Mouse (Mus musculus) embryonic facial prominence, embryonic 11.5 days (tissue): ENCODE results near the gene Brca2. TPM values are rescaled to one million over a fixed set of nuclear protein-coding genes. Genes with fewer than 3 reads are reported as not detected.

Source experiments
- ATAC-seq: fragments of 200-750 bp; cut with Nextera tagmentation; replicated peaks from 2 replicates; pipeline ENCODE4 v1.8.0; 2017; ENCODE audit warnings: low read depth; ENCODE audit not compliant: insufficient number of reproducible peaks, low FRiP score, low TSS enrichment
- DNase-seq: peaks from one replicate; pipeline ENCODE4 v3.0.0-alpha.2; 2015; ENCODE audit warnings: low spot score
- H3K27ac ChIP-seq: fragments of 300-500 bp; sonication (generic); replicated peaks from 2 replicates; pipeline ENCODE4 v1.5.1; 2014; ENCODE audit warnings: mild to moderate bottlenecking, low read depth, low read length, control low read depth
- H3K27me3 ChIP-seq: fragments of 300-500 bp; sonication (generic); 2 replicates; pipeline ENCODE4 v1.6.1; 2014; ENCODE audit warnings: mild to moderate bottlenecking, low read length, moderate library complexity, mixed read lengths; ENCODE audit not compliant: control insufficient read depth, insufficient read depth
- H3K36me3 ChIP-seq: fragments of 300-500 bp; sonication (generic); replicated peaks from 2 replicates; pipeline ENCODE4 v1.6.1; 2014; ENCODE audit warnings: low read depth, mild to moderate bottlenecking, low read length, moderate library complexity, mixed read lengths; ENCODE audit not compliant: control insufficient read depth, insufficient read depth
- H3K4me1 ChIP-seq: fragments of 300-500 bp; sonication (generic); 2 replicates; pipeline ENCODE4 v1.6.1; 2014; ENCODE audit warnings: low read length, mixed read lengths; ENCODE audit not compliant: control insufficient read depth, insufficient read depth
- H3K4me2 ChIP-seq: fragments of 300-500 bp; sonication (generic); 2 replicates; pipeline ENCODE4 v1.6.1; 2014; ENCODE audit warnings: low read depth, mild to moderate bottlenecking, control low read depth, low read length, moderate library complexity
- H3K4me3 ChIP-seq: fragments of 300-500 bp; sonication (generic); 2 replicates; pipeline ENCODE4 v1.5.1; 2014; ENCODE audit warnings: low read depth, low read length, control low read depth
- H3K9ac ChIP-seq: fragments of 300-500 bp; sonication (generic); replicated peaks from 2 replicates; pipeline ENCODE4 v1.6.1; 2014; ENCODE audit warnings: mild to moderate bottlenecking, control low read depth, low read length
- H3K9me3 ChIP-seq: fragments of 300-500 bp; sonication (generic); replicated peaks from 2 replicates; pipeline ENCODE4 v1.6.1; 2016; ENCODE audit warnings: mild to moderate bottlenecking, low read length, inconsistent platforms, mixed read lengths; ENCODE audit not compliant: control insufficient read depth
- WGBS: fragments of 180-500 bp; shearing (Covaris S2); extraction: QIAGEN DNeasy Blood & Tissue Kit; methylation state at CpG from one replicate; pipeline ENCODE4 v1.1.7; 2014; 5-methylcytosine and 5-hydroxymethylcytosine counted together
- polyA plus RNA-seq: library from polyadenylated mRNA; unstranded; fragments of >200 nt; fragmentation: Nextera tagmentation; extraction: Ambion mirVana; gene quantifications from 2 replicates; pipeline ENCODE4 v1.2.1, GENCODE M21; 2014

Gene Brca2
- polyA plus RNA-seq, 1 experiment from 2014 or later, result 29.6 TPM

- H3K27ac ChIP-seq, result no peak overlapping the region
- no peaks in the 10 kb centered on the region for H3K9me3 ChIP-seq
- no peak overlapping the region for H3K9ac ChIP-seq
- DNase-seq, result no peak
- no peak overlapping the region for H3K4me2 ChIP-seq
- no peaks in the 10 kb centered on the region for H3K4me1 ChIP-seq
- no peaks in the 10 kb centered on the region for H3K27me3 ChIP-seq
- H3K36me3 ChIP-seq, result no peaks in the 10 kb centered on the region
- H3K4me3 ChIP-seq, result no peak overlapping the region
- ATAC-seq, result no peak
- WGBS, result 84% methylated on average over 6 of the region's 6 CpGs
Measured at GRCm38 (mm10) chr5:150510451-150511225, 11.8 kb upstream of the Brca2 start.

- no peak overlapping the region for H3K9ac ChIP-seq
- H3K27ac ChIP-seq, result no peak overlapping the region
- no peak overlapping the region for H3K4me2 ChIP-seq
- no peak for DNase-seq
- no peaks in the 10 kb centered on the region for H3K27me3 ChIP-seq
- ATAC-seq, result no peak
- no peaks in the 10 kb centered on the region for H3K4me1 ChIP-seq
- H3K4me3 ChIP-seq, result no peak overlapping the region
- WGBS, result 82% methylated on average over 4 of the region's 4 CpGs
- no peaks in the 10 kb centered on the region for H3K36me3 ChIP-seq
- H3K9me3 ChIP-seq, result no peaks in the 10 kb centered on the region
Measured at GRCm38 (mm10) chr5:150513264-150513663, 9.2 kb upstream of the Brca2 start.

GRCm38 (mm10) chr5:150514027-150514426 lies 8.4 kb upstream of the Brca2 start:
- Histone ChIP-seq H3K4me1 (no peaks in the 10 kb centered on the region), H3K27me3 (no peaks in the 10 kb centered on the region), H3K4me3 (no peak overlapping the region), H3K27ac (no peak overlapping the region), H3K36me3 (no peaks in the 10 kb centered on the region), H3K9me3 (no peaks in the 10 kb centered on the region), H3K9ac (no peak overlapping the region), H3K4me2 (no peak overlapping the region)
- ATAC-seq (no peak), DNase-seq (no peak)
- 80% methylated on average over 1 of the region's 1 CpGs for WGBS

- Histone ChIP-seq H3K36me3 (no peaks in the 10 kb centered on the region), H3K27ac (no peak within 1 kb of the TSS), H3K27me3 (no peaks in the 10 kb centered on the region), H3K4me1 (no peaks in the 10 kb centered on the region), H3K4me2 (no peak within 1 kb of the TSS), H3K9ac (no peak within 1 kb of the TSS), H3K9me3 (no peaks in the 10 kb centered on the region), H3K4me3 (no peak within 1 kb of the TSS)
- WGBS, result 42% methylated on average over 4 of the region's 4 CpGs
- no peak for DNase-seq
- ATAC-seq, result no peak
Measured at GRCm38 (mm10) chr5:150518064-150518463, 4.4 kb upstream of the Brca2 start, which contains the start of gene Zar1l. Gene Zar1l, minus strand, starts transcription at chr5:150518164.

GRCm38 (mm10) chr5:150519551-150519950 lies 2.9 kb upstream of the Brca2 start:
- Histone ChIP-seq H3K36me3 (no peaks in the 10 kb centered on the region), H3K4me2 (no peak overlapping the region), H3K4me3 (no peak overlapping the region), H3K9me3 (no peaks in the 10 kb centered on the region), H3K27ac (no peak overlapping the region), H3K27me3 (no peaks in the 10 kb centered on the region), H3K9ac (no peak overlapping the region), H3K4me1 (no peaks in the 10 kb centered on the region)
- no peak for ATAC-seq
- DNase-seq, result peak; percentile 12
- WGBS, result 80% methylated on average over 1 of the region's 1 CpGs

- DNase-seq, result no peak
- 10% methylated on average over 11 of the region's 11 CpGs for WGBS
- no peaks in the 10 kb centered on the region for H3K36me3 ChIP-seq
- peak overlapping the region; percentile 94 for H3K9ac ChIP-seq
- peak overlapping the region; percentile 73 for H3K27ac ChIP-seq
- H3K9me3 ChIP-seq, result no peaks in the 10 kb centered on the region
- H3K4me2 ChIP-seq, result peak overlapping the region; percentile 63
- ATAC-seq, result no peak; the same call in 1 of the 2 replicates
- no peaks in the 10 kb centered on the region for H3K4me1 ChIP-seq
- H3K27me3 ChIP-seq, result no peaks in the 10 kb centered on the region
- peak overlapping the region; percentile 80 for H3K4me3 ChIP-seq
Measured at GRCm38 (mm10) chr5:150522867-150523234, 421 bp downstream of the Brca2 start.

GRCm38 (mm10) chr5:150525239-150525638 lies 2.8 kb downstream of the Brca2 start:
- no peaks in the 10 kb centered on the region for H3K4me1 ChIP-seq
- 76% methylated on average over 2 of the region's 2 CpGs for WGBS
- no peak for ATAC-seq
- H3K27me3 ChIP-seq, result no peaks in the 10 kb centered on the region
- no peaks in the 10 kb centered on the region for H3K9me3 ChIP-seq
- H3K36me3 ChIP-seq, result no peaks in the 10 kb centered on the region
- H3K4me3 ChIP-seq, result no peak overlapping the region
- H3K9ac ChIP-seq, result no peak overlapping the region
- H3K4me2 ChIP-seq, result no peak overlapping the region
- H3K27ac ChIP-seq, result no peak overlapping the region
- no peak for DNase-seq

- Histone ChIP-seq H3K36me3 (peaks cover 2% of the 10 kb centered on the region; the same call in 1 of the 2 replicates), H3K4me2 (no peak overlapping the region), H3K27me3 (no peaks in the 10 kb centered on the region), H3K9me3 (no peaks in the 10 kb centered on the region), H3K4me1 (no peaks in the 10 kb centered on the region), H3K9ac (no peak overlapping the region), H3K4me3 (no peak overlapping the region), H3K27ac (no peak overlapping the region)
- DNase-seq (no peak), ATAC-seq (no peak)
- 91% methylated on average over 1 of the region's 1 CpGs for WGBS
Measured at GRCm38 (mm10) chr5:150541302-150541701, 18.9 kb downstream of the Brca2 start.
